Mouse (Mus musculus) midbrain, embryonic 12.5 days (tissue): ENCODE measurements around the gene Olfr195. TPM values are rescaled to one million over a fixed set of nuclear protein-coding genes. Genes with fewer than 3 reads are reported as not detected.
"Not testable (repeated sequence)": the region's sequence is repeated elsewhere in the genome, so short reads cannot be mapped to it uniquely, and the experiment has no call there.

ENCODE experiments used
- ATAC-seq: fragments of 200-750 bp; cut with Nextera tagmentation; 2 replicates; pipeline ENCODE4 v1.8.0; 2017; ENCODE audit warnings: low read depth, moderate TSS enrichment, moderate library complexity; ENCODE audit not compliant: low FRiP score
- H3K27ac ChIP-seq: fragments of 300-500 bp; sonication (generic); replicated peaks from 2 replicates; pipeline ENCODE4 v1.5.1; 2016; ENCODE audit warnings: mild to moderate bottlenecking
- H3K27me3 ChIP-seq: fragments of 300-500 bp; sonication (generic); 2 replicates; pipeline ENCODE4 v1.6.1; 2016; ENCODE audit warnings: mild to moderate bottlenecking
- H3K36me3 ChIP-seq: fragments of 300-500 bp; sonication (generic); 2 replicates; pipeline ENCODE4 v1.6.1; 2016
- H3K4me1 ChIP-seq: fragments of 300-500 bp; sonication (generic); 2 replicates; pipeline ENCODE4 v1.6.1; 2016
- H3K4me2 ChIP-seq: fragments of 300-500 bp; sonication (generic); replicated peaks from 2 replicates; pipeline ENCODE4 v1.6.1; 2016; ENCODE audit warnings: mild to moderate bottlenecking, moderate library complexity
- H3K4me3 ChIP-seq: fragments of 300-500 bp; sonication (generic); 2 replicates; pipeline ENCODE4 v1.5.1; 2016; ENCODE audit warnings: mild to moderate bottlenecking
- H3K9ac ChIP-seq: fragments of 300-500 bp; sonication (generic); replicated peaks from 2 replicates; pipeline ENCODE4 v1.6.1; 2016; ENCODE audit warnings: mild to moderate bottlenecking, moderate library complexity
- H3K9me3 ChIP-seq: fragments of 300-500 bp; sonication (generic); 2 replicates; pipeline ENCODE4 v1.6.1; 2016; ENCODE audit warnings: mild to moderate bottlenecking
- WGBS: fragments of 180-500 bp; shearing (Covaris S2); methylation state at CpG from one replicate; pipeline ENCODE4 v1.1.7; 2016; 5-methylcytosine and 5-hydroxymethylcytosine counted together
- polyA plus RNA-seq: library from polyadenylated mRNA; unstranded; fragments of >200 nt; fragmentation: Nextera tagmentation; extraction: Ambion mirVana; gene quantifications from 2 replicates; pipeline ENCODE4 v1.2.1, GENCODE M21; 2016

The Olfr195 gene
- not detected in 2 replicates for polyA plus RNA-seq

- Histone ChIP-seq H3K4me3 (no peak within 1 kb of the TSS), H3K27ac (no peak within 1 kb of the TSS), H3K4me1 (no peaks in the 10 kb centered on the region), H3K36me3 (no peaks in the 10 kb centered on the region), H3K9me3 (no peaks in the 10 kb centered on the region), H3K4me2 (no peak within 1 kb of the TSS), H3K9ac (no peak within 1 kb of the TSS), H3K27me3 (no peaks in the 10 kb centered on the region)
- ATAC-seq: no peak
- 90% methylated on average over 1 of the region's 1 CpGs for whole genome bisulfite sequencing
Observed at GRCm38 (mm10) chr16:59146746-59147145, at the start of gene Olfr195. Gene Olfr195, plus strand, starts transcription at chr16:59147046.

GRCm38 (mm10) chr16:59105312-59105711 lies 41.5 kb upstream of the Olfr195 start:
- WGBS: 87% methylated on average over 2 of the region's 2 CpGs
- Histone ChIP-seq H3K4me1 (no peaks in the 10 kb centered on the region), H3K9me3 (no peaks in the 10 kb centered on the region), H3K4me3 (no peak overlapping the region), H3K9ac (no peak overlapping the region), H3K27me3 (no peaks in the 10 kb centered on the region), H3K27ac (no peak overlapping the region), H3K36me3 (no peaks in the 10 kb centered on the region), H3K4me2 (no peak overlapping the region)
- no peak for ATAC-seq

GRCm38 (mm10) chr16:59108522-59108921 lies 38.3 kb upstream of the Olfr195 start:
- H3K27ac ChIP-seq, H3K9me3 ChIP-seq, H3K4me1 ChIP-seq, H3K4me2 ChIP-seq, ATAC-seq, H3K27me3 ChIP-seq, H3K36me3 ChIP-seq, H3K4me3 ChIP-seq, H3K9ac ChIP-seq: not testable (repeated sequence)
- 74% methylated on average over 5 of the region's 5 CpGs for WGBS

- 68% methylated on average over 1 of the region's 1 CpGs for WGBS
- no peak within 1 kb of the TSS for H3K9ac ChIP-seq
- no peaks in the 10 kb centered on the region for H3K36me3 ChIP-seq
- H3K4me2 ChIP-seq: no peak within 1 kb of the TSS
- H3K9me3 ChIP-seq: no peaks in the 10 kb centered on the region
- H3K27ac ChIP-seq: no peak within 1 kb of the TSS
- H3K27me3 ChIP-seq: no peaks in the 10 kb centered on the region
- ATAC-seq: no peak
- H3K4me3 ChIP-seq: no peak within 1 kb of the TSS
- no peaks in the 10 kb centered on the region for H3K4me1 ChIP-seq
Observed at GRCm38 (mm10) chr16:59111781-59112180, 35.1 kb upstream of the Olfr195 start, which contains the start of gene Olfr193. Gene Olfr193, minus strand, starts transcription at chr16:59111881.

- no peaks in the 10 kb centered on the region for H3K4me1 ChIP-seq
- H3K9me3 ChIP-seq: no peaks in the 10 kb centered on the region
- ATAC-seq: no peak
- no peaks in the 10 kb centered on the region for H3K36me3 ChIP-seq
- no peak within 1 kb of the TSS for H3K4me2 ChIP-seq
- no peak within 1 kb of the TSS for H3K9ac ChIP-seq
- no peaks in the 10 kb centered on the region for H3K27me3 ChIP-seq
- H3K27ac ChIP-seq: no peak within 1 kb of the TSS
- H3K4me3 ChIP-seq: no peak within 1 kb of the TSS
Observed at GRCm38 (mm10) chr16:59120969-59121368, 25.9 kb upstream of the Olfr195 start, which contains the start of gene Olfr194. Gene Olfr194, minus strand, starts transcription at chr16:59121069.

GRCm38 (mm10) chr16:59130740-59131139 lies 16.1 kb upstream of the Olfr195 start:
- Histone ChIP-seq H3K9ac (no peak overlapping the region), H3K27me3 (no peaks in the 10 kb centered on the region), H3K36me3 (no peaks in the 10 kb centered on the region), H3K27ac (no peak overlapping the region), H3K4me1 (no peaks in the 10 kb centered on the region), H3K9me3 (0 out of 2 replicates have a peak, but pooled peaks cover 3% of the 10 kb centered on the region), H3K4me2 (no peak overlapping the region), H3K4me3 (no peak overlapping the region)
- ATAC-seq: no peak
- 82% methylated on average over 1 of the region's 1 CpGs for WGBS

GRCm38 (mm10) chr16:59141105-59141504 lies 5.7 kb upstream of the Olfr195 start:
- H3K4me3 ChIP-seq: no peak overlapping the region
- no peak overlapping the region for H3K9ac ChIP-seq
- no peak overlapping the region for H3K4me2 ChIP-seq
- no peaks in the 10 kb centered on the region for H3K9me3 ChIP-seq
- no peak overlapping the region for H3K27ac ChIP-seq
- no peaks in the 10 kb centered on the region for H3K4me1 ChIP-seq
- H3K27me3 ChIP-seq: no peaks in the 10 kb centered on the region
- no peaks in the 10 kb centered on the region for H3K36me3 ChIP-seq
- no peak for ATAC-seq

- H3K9ac ChIP-seq: no peak overlapping the region
- no peak overlapping the region for H3K4me3 ChIP-seq
- no peak for ATAC-seq
Observed at GRCm38 (mm10) chr16:59151996-59152395, 5.2 kb downstream of the Olfr195 start.

GRCm38 (mm10) chr16:59170354-59170753 lies 23.5 kb downstream of the Olfr195 start, which contains the start of gene Olfr196:
Gene Olfr196, minus strand, starts transcription at chr16:59170454.
- WGBS: 78% methylated on average over 3 of the region's 3 CpGs
- ATAC-seq: no peak
- no peak within 1 kb of the TSS for H3K27ac ChIP-seq

More at GRCm38 (mm10) chr16:59151996-59152395, 5.2 kb downstream of the Olfr195 start:
- 86% methylated on average over 2 of the region's 2 CpGs for WGBS
- Histone ChIP-seq H3K9me3 (no peaks in the 10 kb centered on the region), H3K27me3 (no peaks in the 10 kb centered on the region), H3K36me3 (no peaks in the 10 kb centered on the region), H3K4me1 (no peaks in the 10 kb centered on the region), H3K27ac (no peak overlapping the region), H3K4me2 (no peak overlapping the region)

More at GRCm38 (mm10) chr16:59170354-59170753, 23.5 kb downstream of the Olfr195 start, which contains the start of gene Olfr196:
- Histone ChIP-seq H3K9me3 (no peaks in the 10 kb centered on the region), H3K4me1 (no peaks in the 10 kb centered on the region), H3K9ac (no peak within 1 kb of the TSS), H3K4me3 (no peak within 1 kb of the TSS), H3K4me2 (no peak within 1 kb of the TSS), H3K36me3 (no peaks in the 10 kb centered on the region), H3K27me3 (no peaks in the 10 kb centered on the region)

Other genes starting within 250 kb of the Olfr195 start
- gene Olfr181, start 218.3 kb upstream of the Olfr195 start, polyA plus RNA-seq: not detected in 2 replicates
- gene Olfr180, start 217.7 kb upstream of the Olfr195 start, polyA plus RNA-seq: not detected in 2 replicates
- gene Olfr183, start 151.7 kb upstream of the Olfr195 start, polyA plus RNA-seq: not detected in 2 replicates
- not detected in 2 replicates for gene Olfr186, start 116.8 kb upstream of the Olfr195 start, polyA plus RNA-seq
- gene Olfr187, start 107.3 kb upstream of the Olfr195 start, polyA plus RNA-seq: not detected in 2 replicates
- not detected in 2 replicates for gene Olfr190, start 69.0 kb upstream of the Olfr195 start, polyA plus RNA-seq
- not detected in 2 replicates for gene Olfr191, start 57.2 kb upstream of the Olfr195 start, polyA plus RNA-seq
- not detected in 2 replicates for gene Olfr193, start 35.2 kb upstream of the Olfr195 start, polyA plus RNA-seq
- not detected in 2 replicates for gene Olfr194, start 26.0 kb upstream of the Olfr195 start, polyA plus RNA-seq
- gene Olfr196, start 23.4 kb downstream of the Olfr195 start, polyA plus RNA-seq: not detected in 2 replicates
- gene Olfr198, start 56.5 kb downstream of the Olfr195 start, polyA plus RNA-seq: not detected in 2 replicates
- not detected in 2 replicates for gene Olfr199, start 72.7 kb downstream of the Olfr195 start, polyA plus RNA-seq
- not detected in 2 replicates for gene Olfr201, start 125.6 kb downstream of the Olfr195 start, polyA plus RNA-seq
- gene Olfr202, start 139.7 kb downstream of the Olfr195 start, polyA plus RNA-seq: not detected in 2 replicates
- gene Olfr203, start 151.8 kb downstream of the Olfr195 start, polyA plus RNA-seq: not detected in 2 replicates
- gene Olfr204, start 171.2 kb downstream of the Olfr195 start, polyA plus RNA-seq: not detected in 2 replicates
- gene Olfr205, start 184.1 kb downstream of the Olfr195 start, polyA plus RNA-seq: not detected in 2 replicates
- gene Olfr206, start 202.2 kb downstream of the Olfr195 start, polyA plus RNA-seq: not detected in 2 replicates
- gene Olfr209, start 216.9 kb downstream of the Olfr195 start, polyA plus RNA-seq: not detected in 2 replicates